Mouse (Mus musculus): Measurements from ENCODE around the gene Supt4a.

Gene Supt4a

GRCm38 (mm10) chr11:87737175-87737740 is at the start of gene Supt4a:
Supt4a (plus strand) TSS chr11:87737552.
- DNase-seq (ENCODE audit: low spot score in 2 of 2) = peak; percentile 90 to 91

DNA sequence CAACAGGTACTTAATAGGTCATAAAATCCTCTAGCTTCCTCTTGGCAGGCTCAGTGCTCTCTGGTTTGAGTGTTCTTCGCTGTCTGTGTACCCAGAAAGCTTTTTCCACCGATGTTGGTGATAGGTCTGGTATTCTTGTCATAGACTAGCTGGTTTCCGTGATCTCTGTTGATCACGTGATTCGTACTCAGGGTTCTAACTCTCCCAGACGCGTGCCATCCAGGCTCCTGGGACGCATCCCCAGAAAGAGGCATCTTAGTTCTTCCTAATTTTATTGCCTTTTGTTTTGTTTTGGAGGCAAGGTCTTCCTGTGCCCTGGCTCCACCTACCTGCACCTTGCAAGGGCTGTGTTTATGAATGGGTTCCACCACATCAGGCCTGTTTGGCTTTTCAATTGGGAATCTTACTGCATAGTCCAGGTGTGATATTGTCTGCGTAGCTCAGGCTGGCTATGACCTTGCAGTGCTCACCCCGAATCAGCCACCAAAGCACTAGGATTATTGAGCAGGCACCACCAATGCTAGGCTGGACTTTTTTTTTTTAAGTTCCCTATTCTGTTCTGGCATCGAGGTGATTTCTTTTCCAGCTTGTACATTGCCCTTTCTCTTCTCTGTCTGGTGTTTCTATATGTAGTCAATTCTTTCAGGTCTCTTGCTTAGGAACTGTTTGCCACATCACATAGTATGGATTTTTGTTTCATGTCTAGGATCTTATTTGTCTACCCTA is 48.7 kb upstream of the Supt4a start:
- DNase-seq (ENCODE audit: low spot score in 2 of 2) = no peak

- no peak for DNase-seq (ENCODE audit: low spot score in 2 of 2)
Measured at GRCm38 (mm10) chr11:87689402-87689808, 47.9 kb upstream of the Supt4a start.

GRCm38 (mm10) chr11:87690054-87690740 is 47.2 kb upstream of the Supt4a start:
- DNase-seq (ENCODE audit: low spot score in 2 of 2) = no peak

DNA sequence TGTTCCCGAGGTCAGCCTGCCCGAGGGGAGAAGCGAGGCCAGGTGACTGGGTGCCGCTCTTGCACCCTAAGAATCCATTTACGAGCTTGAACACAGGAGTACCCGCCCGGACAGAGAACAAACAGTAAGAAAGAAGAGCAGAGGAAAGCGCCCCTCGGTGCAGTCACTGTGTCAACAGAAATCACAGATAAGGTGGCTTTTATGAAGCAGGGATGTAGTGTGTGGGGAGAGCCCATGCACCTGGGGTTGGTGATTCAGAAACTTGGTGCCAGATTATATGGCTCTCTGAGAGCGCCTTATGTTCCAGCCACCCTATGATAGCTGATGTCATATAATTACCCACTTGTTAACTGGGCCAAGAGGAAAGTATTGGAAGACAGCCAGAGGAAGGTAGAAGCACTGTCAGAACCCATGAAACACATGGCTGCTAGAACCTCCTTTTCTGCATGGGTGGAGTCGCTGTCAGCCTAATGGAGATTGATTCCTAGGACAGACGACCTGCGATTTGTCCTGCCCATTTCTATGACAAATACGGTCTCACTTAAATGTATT is 40.1 kb upstream of the Supt4a start:
- DNase-seq (ENCODE audit: low spot score in 2 of 2) = no peak

DNA sequence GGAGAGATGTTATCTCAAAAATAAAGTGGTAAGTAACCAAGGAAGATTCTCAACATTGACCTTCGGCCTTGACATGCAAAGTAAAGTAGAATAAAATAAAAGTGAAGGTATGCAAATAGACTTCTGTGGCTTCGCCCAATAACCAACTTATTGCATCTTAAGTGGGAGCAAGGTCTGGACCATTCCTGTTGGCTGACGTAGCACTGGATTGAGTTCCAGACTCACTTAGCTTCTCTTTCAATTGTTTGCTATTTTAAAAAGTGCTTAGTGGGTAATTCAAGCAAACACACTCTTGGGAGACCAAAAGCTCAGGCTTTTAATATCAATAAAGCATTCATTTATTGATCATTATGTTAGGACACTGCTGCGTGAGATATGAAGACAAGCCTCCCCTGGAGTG is 39.2 kb upstream of the Supt4a start:
- no peak for DNase-seq (ENCODE audit: low spot score in 2 of 2)

DNA sequence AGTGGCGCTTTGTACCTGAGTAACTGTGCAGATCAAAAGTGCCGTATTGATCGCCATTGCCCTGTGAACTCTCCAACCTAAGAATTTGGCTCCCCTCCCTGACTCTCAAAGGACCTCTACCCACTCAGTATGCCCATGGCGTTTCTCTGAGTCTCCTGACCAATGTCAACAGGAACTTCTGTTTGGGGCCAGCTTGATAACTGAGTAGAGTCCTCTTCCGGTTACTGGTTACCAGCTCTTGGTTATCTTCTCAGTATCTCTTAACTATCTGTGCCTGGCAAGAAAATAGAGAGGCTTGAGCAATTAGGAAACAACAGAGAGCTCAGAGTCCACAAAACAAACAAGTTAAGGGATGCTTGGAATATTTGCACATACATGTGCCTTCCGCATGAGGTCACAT is 36.2 kb upstream of the Supt4a start:
- DNase-seq (ENCODE audit: low spot score in 2 of 2) = no peak

GRCm38 (mm10) chr11:87701877-87702620 is 35.3 kb upstream of the Supt4a start:
- no peak for DNase-seq (ENCODE audit: low spot score in 2 of 2)

DNA sequence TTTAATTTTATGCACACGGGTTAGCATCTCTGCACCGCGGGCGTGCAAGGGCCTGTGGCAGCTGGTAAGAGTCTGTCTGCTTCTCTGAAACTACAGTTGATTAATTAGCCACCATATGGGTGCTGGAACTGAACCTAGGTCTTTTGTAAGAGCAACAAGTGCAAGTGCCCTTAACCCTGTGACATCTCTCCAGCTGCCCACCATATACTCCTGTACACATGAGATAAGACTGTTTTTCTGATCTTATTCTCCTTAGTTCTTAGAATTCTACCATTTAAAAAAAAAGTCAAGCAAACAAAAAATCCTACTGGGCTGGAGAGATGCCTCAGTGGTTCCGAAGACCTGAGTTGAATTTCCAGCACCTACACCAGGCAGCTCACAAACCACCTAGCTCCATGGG is 33.7 kb upstream of the Supt4a start:
- DNase-seq (ENCODE audit: low spot score in 2 of 2) = no peak

GRCm38 (mm10) chr11:87704289-87704688 is 33.1 kb upstream of the Supt4a start:
- no peak for DNase-seq (ENCODE audit: low spot score in 2 of 2)

DNA sequence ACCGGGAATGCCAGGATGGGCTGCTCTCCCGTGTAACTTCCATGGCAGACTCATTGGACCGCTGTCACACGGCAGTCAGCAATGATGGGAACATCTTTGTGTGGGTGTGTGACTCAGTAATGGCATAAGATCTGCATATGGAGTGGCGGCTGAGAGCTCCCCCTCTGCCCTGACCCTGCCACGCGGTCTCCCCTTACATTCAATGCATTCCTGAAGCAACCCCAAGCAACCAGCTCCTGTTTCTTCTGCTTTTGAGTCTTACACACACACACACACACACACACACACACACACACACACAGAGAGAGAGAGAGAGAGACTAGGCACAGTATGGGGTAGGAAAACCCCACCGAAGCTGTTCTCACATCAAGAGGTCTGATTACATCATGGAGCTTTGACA is 29.8 kb upstream of the Supt4a start:
- DNase-seq (ENCODE audit: low spot score in 2 of 2) = no peak

DNA sequence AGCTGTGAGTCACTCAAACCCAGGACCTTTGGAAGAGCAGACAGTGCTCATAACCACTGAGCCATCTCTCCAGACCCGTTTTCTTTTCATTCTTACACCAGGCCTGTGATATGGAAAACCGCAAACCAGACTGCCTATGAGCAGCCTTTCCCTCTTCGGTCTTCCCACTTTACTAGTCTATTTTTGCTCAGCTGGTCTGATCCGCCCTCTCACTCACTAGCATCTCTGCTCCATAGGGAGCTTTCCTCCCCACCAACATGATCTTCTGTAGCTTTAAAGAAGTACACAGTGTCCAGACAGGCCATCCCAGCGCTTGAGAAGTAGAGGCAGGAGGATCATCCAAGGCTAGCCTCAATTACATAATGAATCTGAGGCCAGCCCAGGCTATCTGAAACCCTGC is 28.4 kb upstream of the Supt4a start:
- DNase-seq (ENCODE audit: low spot score in 2 of 2) = no peak

DNA sequence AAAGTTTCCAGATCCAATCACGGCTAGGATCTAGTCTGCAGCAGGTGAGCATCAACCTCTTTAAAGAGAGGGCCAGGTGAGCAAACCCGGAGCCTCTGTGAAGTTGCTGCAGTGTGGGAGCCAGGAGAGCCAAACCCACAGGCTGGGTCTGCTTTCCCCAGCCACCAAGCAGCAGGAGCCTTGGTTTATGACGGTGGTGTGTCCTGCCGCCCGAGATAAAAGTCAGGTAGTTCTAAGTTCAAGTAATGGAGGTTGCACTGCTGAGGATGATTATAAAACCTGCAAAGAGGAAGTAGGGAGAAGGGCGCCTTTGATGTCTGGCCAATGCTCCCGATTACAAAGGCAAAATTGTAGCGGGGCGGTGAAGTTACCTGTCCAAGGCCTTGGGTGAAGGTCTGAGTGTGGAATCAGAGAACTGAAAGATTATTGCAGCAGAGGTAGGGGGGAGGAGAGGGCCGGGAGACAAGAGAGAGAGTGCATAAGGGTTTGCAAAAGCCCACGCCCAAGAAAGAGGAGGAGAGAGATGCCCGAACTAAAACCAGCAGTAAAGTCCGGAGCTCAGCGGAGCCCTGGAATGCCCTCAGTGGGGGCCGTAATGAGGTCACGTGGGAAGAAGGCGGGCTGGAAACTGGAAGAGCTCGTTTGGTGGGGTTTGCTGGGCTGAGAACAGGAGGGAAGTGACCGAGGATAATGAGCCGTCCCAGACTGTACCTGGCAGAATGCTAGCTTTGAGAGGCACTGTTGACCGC is 27.7 kb upstream of the Supt4a start:
- DNase-seq (ENCODE audit: low spot score in 2 of 2) = no peak

GRCm38 (mm10) chr11:87710262-87710615 is 27.1 kb upstream of the Supt4a start:
- DNase-seq (ENCODE audit: low spot score in 2 of 2) = no peak

- DNase-seq (ENCODE audit: low spot score in 2 of 2) = no peak
Measured at GRCm38 (mm10) chr11:87712188-87712587, 25.2 kb upstream of the Supt4a start.

GRCm38 (mm10) chr11:87715999-87716398 is 21.4 kb upstream of the Supt4a start:
- no peak for DNase-seq (ENCODE audit: low spot score in 2 of 2)

DNA sequence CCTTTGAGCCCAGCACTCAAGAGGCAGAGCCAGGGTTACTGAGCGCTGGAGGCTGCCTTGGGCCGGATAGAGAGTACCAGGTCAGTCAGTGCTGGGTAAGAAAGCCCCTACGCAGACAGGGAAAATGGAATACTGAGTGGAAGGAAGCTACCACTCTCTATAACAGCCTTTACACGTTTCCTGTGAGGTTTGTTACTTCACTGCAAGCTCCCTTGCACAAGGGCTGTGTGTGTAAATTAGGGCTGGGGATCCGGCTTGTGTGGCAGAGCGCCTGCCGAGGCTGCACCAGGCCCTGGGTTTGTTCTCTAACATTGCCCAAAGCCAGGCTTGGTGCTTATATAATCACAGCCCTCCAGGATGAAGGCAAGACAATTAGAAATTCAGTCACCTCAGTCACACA is 17.8 kb upstream of the Supt4a start:
- DNase-seq (ENCODE audit: low spot score in 2 of 2) = no peak

DNA sequence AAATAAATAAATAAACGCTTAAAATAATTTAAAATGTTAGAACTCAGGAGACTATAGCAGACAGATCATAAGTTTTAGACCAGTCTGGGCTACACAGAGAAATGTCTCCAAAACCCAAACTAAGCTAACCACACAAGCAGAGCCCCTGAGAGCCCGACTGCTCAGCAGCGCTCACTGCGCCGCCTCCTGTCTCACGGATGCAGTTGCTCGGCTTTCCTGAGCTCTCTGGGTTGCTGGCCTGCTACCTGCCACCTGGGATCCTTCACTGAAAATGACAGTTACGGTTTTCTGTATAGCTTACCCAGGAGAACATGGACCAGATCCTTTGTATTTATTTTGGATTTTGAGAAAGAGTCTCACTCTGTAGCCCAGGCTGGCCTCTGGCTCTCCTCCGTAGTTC is 17.0 kb upstream of the Supt4a start:
- DNase-seq (ENCODE audit: low spot score in 2 of 2) = no peak

- DNase-seq (ENCODE audit: low spot score in 2 of 2) = no peak
Measured at GRCm38 (mm10) chr11:87720839-87721238, 16.5 kb upstream of the Supt4a start.

DNA sequence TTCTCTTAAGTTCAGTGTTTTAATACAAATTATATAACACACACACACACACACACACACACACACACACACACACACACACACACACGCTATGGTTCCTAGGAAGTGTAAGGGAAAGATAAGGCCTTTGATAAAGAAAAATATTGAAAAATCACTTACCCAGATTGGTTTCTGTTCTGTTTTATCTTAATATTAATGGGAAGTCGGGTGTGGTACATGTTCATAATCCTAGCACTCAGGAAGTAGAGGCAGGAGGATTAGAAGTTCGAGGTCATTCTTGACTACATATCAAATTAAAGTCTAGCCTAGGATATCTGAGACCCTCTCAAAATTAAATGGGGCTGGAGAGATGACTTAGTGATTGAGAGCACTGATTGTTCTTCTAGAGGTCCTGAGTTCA is 15.2 kb upstream of the Supt4a start:
- DNase-seq (ENCODE audit: low spot score in 2 of 2) = no peak

DNA sequence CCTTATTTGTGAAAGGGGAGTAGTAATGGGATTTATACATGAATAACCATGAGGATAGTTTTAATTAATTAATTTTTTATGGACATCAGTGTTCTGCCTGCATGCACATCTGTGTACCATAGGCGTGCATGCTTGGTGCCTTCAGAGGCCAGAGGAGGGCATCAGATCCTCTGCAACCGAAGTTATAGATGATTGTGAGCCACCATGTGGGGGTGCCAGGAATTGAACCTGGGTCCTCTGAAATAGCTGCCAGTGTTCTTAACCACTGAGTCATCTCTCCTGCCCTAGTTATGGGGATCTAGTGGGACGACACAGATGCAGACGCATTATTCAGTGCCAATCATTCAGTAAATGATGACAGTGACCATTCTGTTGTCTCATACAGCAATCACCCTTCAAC is 14.5 kb upstream of the Supt4a start:
- no peak for DNase-seq (ENCODE audit: low spot score in 2 of 2)

- DNase-seq (ENCODE audit: low spot score in 2 of 2) = no peak
Measured at GRCm38 (mm10) chr11:87725515-87725914, 11.8 kb upstream of the Supt4a start.
